Mouse (Mus musculus) frontal cortex, postnatal 14 days (tissue): ENCODE data around the gene Gm21650.
"Not testable (repeated sequence)": the region's sequence is repeated elsewhere in the genome, so short reads cannot be mapped to it uniquely, and the experiment has no call there.

Source experiments
- DNase-seq, 2 experiments: peaks; one replicate each; pipeline ENCODE4 v3.0.0; 2022; ENCODE audit warnings: low spot score in 2 of 2

Gene Gm21650

GRCm38 (mm10) chrY:77692508-77692907, at the start of gene Gm21650:
Gene Gm21650 (plus strand): TSS chrY:77692808.
- not testable (repeated sequence) for DNase-seq
